Mouse (Mus musculus) ovary, postnatal 36 days (tissue): ENCODE results near the gene Tmem255b.

ENCODE experiments used
- DNase-seq: peaks from one replicate; pipeline ENCODE4 v3.0.0; 2022; ENCODE audit warnings: low spot score, mixed read lengths

The Tmem255b gene

GRCm38 (mm10) chr8:13492198-13492995 lies 57.4 kb downstream of the Tmem255b start:
- DNase-seq: peak; percentile 62

GRCm38 (mm10) chr8:13493011-13493410 lies 58.0 kb downstream of the Tmem255b start:
- DNase-seq: peak; percentile 41

DNA sequence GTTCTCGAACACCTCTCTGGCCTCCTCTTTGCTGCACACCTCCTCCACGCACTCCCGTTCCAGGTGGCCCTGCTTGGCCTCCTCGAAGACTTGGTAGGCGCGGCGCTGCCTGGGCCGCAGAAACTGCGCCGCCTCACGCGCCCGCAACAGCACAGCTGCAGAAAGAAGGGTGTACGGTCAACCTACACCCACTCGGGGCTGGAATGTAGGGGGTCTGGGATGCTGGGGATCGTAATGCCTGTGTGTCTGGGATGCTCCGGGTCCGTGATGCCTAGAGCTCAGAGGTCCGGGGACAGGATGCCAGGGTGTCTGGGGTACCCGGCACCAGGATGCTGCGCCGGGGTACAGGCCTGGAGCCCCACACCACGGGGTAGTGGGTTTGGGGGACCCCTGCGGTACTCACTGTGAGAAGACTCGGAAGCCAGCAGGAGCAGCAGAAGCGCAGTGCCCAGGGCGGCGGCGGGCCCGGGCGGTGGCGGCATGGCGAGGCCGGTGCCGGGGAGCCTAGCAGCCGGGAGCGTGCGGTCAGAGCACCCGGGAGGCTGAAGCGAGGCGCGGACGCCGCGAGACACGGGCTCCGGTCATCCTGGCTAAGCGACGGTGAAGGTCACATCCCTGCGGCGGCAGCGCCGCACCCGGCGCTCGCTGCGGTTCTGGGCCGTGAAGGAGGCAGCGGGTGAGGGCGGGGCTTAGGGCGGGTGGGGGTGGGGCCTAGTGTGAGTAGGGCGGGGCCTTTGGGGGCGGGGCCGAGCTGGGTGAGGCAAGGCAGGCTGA lies 59.1 kb downstream of the Tmem255b start, which contains the start of gene Gas6:
TSS of gene Gas6 (minus strand) at position 633 of the 774 bp plus-strand sequence.
- DNase-seq: peak; percentile 79

GRCm38 (mm10) chr8:13501221-13501620 lies 66.2 kb downstream of the Tmem255b start:
- DNase-seq: no peak

- no peak for DNase-seq
Measured at GRCm38 (mm10) chr8:13503936-13504606, 69.1 kb downstream of the Tmem255b start.

- no peak for DNase-seq
Measured at GRCm38 (mm10) chr8:13504894-13505674, 70.1 kb downstream of the Tmem255b start.

DNA sequence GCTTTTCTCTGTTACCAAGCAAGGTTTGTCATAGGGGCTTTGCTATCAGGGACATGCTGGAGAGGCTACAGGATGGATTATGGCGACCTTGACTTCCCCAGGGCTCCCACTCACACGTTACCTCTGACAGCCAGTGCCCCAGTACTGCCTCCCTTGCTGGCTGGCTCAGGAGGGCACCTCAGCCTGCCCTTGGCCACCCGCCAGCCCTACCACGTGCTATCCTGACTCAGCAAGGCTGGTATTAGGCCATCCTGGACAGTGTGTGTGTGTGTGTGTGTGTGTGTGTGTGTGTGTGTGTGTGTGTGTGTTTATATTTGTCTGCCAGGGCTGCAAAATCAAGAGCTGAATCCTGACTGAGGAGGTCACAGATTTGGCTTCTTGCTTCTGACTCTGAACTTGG lies 71.9 kb downstream of the Tmem255b start:
- DNase-seq: peak; percentile 92

DNA sequence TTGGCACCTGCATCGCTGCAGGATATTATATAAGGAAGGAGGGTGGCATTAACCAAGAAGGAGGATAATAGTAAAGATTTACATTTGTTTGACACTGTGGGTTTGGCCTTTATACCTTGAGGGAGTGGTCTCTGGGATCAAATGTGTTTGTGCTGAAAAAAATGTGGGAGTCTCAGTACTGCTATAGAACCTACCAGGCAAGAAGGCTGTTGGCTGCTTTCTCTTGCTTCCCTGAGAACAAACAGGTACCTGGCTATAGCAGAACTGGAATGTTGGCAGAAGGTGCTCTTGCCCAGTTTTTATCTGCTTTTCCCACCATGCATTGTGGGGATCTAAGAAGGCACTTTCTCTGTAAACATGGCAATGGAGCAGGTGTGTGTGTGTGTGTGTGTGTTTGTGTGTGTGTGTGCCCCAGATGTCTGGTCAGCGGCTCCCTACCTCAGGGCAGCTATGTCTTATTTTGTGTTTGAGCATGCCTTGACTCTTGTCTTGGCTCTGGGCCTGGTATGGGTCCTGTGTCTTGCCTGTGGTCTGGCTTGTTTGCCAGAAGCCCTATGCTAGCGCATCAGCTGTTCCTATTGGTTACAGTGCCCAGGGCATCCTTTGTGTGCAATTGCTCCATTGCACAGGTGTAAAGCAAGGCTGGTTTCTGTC lies 72.4 kb downstream of the Tmem255b start:
- peak; percentile 23 for DNase-seq

DNA sequence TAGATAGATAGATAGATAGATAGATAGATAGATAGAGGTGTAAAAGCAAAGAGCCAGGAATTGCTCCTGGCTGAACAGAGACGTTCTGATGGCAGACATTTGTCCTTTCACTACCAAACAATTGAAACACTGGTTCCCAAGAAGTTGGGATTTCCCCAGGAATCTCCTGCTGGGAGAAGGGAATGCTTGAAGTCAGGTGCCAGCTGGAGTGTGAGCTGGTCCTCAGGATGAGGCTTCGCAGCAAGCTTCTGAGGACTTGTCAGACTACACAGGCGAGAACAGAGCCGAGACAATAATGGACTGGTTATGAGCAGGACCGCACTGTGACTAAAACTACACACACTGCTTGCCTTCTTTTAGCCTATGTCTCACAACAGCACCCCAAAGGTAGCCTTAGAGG lies 77.0 kb downstream of the Tmem255b start:
- DNase-seq: no peak

GRCm38 (mm10) chr8:13512677-13513076 lies 77.7 kb downstream of the Tmem255b start:
- no peak for DNase-seq

DNA sequence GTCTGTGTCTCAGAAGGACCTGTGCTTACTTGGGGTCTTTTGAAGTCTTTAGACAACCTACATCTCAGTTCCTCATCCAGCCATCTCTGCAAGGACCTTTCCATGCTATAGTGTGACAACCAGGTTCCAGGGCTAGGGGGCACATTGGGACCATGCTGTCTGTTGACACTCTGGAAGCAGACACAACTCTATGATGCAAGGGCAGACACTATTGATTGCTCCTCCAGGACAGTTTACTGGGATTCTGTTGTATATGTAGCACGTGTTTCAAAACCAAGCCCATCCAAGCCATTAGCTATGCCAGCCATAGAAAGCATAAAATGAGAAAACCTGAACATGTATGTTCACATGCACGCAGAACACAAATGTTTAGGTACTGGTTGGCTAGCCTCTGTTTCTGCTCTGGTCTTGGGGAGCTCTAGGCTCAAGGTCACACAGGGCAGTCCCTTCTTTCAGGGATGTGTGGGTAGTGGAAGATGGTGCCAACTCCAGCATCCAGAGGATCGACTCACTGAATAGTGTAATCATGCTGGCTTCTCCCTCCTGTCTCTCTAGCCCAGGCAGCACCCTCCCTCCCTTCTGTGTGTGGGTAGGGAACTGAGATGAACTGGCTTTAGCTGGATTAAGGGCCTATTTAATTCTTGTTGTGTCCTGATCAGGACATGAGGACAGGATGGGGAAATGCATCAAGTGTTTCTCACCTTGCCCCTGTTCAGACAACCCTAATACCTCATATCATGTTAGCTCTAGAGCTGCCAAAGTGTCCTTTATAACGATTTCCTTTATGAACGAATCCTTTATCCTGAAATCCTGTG lies 78.8 kb downstream of the Tmem255b start:
- DNase-seq: no peak

- DNase-seq: peak; percentile 75
Measured at GRCm38 (mm10) chr8:13516011-13516442, 81.0 kb downstream of the Tmem255b start.

- DNase-seq: no peak
Measured at GRCm38 (mm10) chr8:13516728-13517127, 81.7 kb downstream of the Tmem255b start.

GRCm38 (mm10) chr8:13517284-13517781 lies 82.3 kb downstream of the Tmem255b start:
- no peak for DNase-seq
